Mouse (Mus musculus) heart, postnatal 0 days (tissue): ENCODE data around the gene Ldah.

Experiments used
- CTCF ChIP-seq: IDR thresholded peaks from 2 replicates; pipeline ENCODE4 v1.5.1; 2016; ENCODE audit warnings: antibody characterized with exemption, control low read depth, low read depth
- EP300 ChIP-seq: IDR thresholded peaks from 2 replicates; pipeline ENCODE4 v1.6.1; 2016; ENCODE audit warnings: antibody characterized with exemption, low read depth

- no peak for TF ChIP-seq CTCF
- TF ChIP-seq EP300: no peak
Observed at GRCm38 (mm10) chr12:8327675-8328053, 119.8 kb downstream of the Ldah start.
